Mouse (Mus musculus) liver, embryonic 16.5 days (tissue): ENCODE measurements around the gene Lix1l. TPM values are rescaled to one million over a fixed set of nuclear protein-coding genes. Genes with fewer than 3 reads are reported as not detected.

Experiments used
- ATAC-seq: fragments of 200-750 bp; cut with Nextera tagmentation; 2 replicates; pipeline ENCODE4 v1.8.0; 2017; ENCODE audit warnings: low read depth, mild to moderate bottlenecking, moderate number of reproducible peaks, moderate library complexity
- H3K27ac ChIP-seq: fragments of 300-500 bp; sonication (generic); 2 replicates; pipeline ENCODE4 v1.5.1; 2014; ENCODE audit warnings: mild to moderate bottlenecking, low read length
- H3K27me3 ChIP-seq: fragments of 300-500 bp; sonication (generic); 2 replicates; pipeline ENCODE4 v1.6.1; 2014; ENCODE audit warnings: low read depth, low read length, mixed read lengths; ENCODE audit not compliant: control insufficient read depth, insufficient read depth
- H3K36me3 ChIP-seq: fragments of 300-500 bp; sonication (generic); 2 replicates; pipeline ENCODE4 v1.6.1; 2014; ENCODE audit warnings: mild to moderate bottlenecking; ENCODE audit not compliant: control insufficient read depth, insufficient read depth
- H3K4me1 ChIP-seq: fragments of 300-500 bp; sonication (generic); 2 replicates; pipeline ENCODE4 v1.6.1; 2014; ENCODE audit warnings: low read depth, low read length, mixed read lengths; ENCODE audit not compliant: control insufficient read depth
- H3K4me2 ChIP-seq: fragments of 300-500 bp; sonication (generic); 2 replicates; pipeline ENCODE4 v1.6.1; 2014; ENCODE audit warnings: low read depth, low read length, mixed read lengths
- H3K4me3 ChIP-seq: fragments of 300-500 bp; sonication (generic); 2 replicates; pipeline ENCODE4 v1.5.1; 2014; ENCODE audit warnings: low read depth, mild to moderate bottlenecking, low read length
- H3K9ac ChIP-seq: fragments of 300-500 bp; sonication (generic); 2 replicates; pipeline ENCODE4 v1.6.1; 2014; ENCODE audit warnings: low read depth, low read length
- H3K9me3 ChIP-seq: fragments of 300-500 bp; sonication (generic); replicated peaks from 2 replicates; pipeline ENCODE4 v1.6.1; 2016; ENCODE audit warnings: low read length; ENCODE audit not compliant: control insufficient read depth
- WGBS: fragments of 180-500 bp; shearing (Covaris S2); extraction: QIAGEN DNeasy Blood & Tissue Kit; methylation state at CpG from one replicate; pipeline ENCODE4 v1.1.7; 2014; ENCODE audit not compliant: insufficient replicate concordance; 5-methylcytosine and 5-hydroxymethylcytosine counted together
- polyA plus RNA-seq: library from polyadenylated mRNA; unstranded; fragments of >200 nt; fragmentation: Nextera tagmentation; extraction: Ambion mirVana; gene quantifications from 2 replicates; pipeline ENCODE4 v1.2.1, GENCODE M21; 2015

Gene Lix1l
- 0.49 and 0.68 TPM in 2 replicates for polyA plus RNA-seq

DNA sequence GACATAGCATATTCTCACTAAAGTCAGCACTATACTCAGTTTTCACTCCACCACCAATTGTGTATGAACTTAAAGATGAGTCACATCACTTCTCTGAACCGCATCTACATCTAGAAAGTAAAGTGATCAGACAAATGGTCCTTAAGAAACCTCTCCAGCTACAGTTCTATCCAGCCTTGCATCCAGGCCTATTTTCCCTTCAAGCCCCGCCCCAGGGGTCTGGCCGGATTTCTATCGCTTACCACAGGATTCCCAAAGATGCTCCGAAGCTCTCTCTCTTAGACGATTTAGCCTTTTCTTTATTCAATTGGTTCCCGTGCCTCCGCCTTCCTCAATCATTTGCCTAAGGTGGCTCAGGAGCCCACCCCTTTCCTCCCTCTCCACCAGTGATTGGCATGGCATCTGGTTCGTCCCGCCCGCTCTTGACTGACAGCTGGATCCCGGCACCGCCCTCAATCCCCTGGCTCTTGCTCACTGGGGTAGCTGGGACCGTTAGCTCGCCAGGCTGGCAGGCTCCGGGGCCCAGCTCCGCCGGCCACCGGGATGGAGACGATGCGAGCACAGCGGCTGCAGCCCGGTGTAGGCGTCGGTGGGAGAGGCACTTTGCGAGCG, at the start of gene Lix1l:
Gene Lix1l, plus strand, starts transcription at position 511 of the 612 bp plus-strand sequence.
- under 1% methylated on average over 27 of the region's 27 CpGs for WGBS
- peaks cover 66% of the 10 kb centered on the region for H3K27me3 ChIP-seq

DNA sequence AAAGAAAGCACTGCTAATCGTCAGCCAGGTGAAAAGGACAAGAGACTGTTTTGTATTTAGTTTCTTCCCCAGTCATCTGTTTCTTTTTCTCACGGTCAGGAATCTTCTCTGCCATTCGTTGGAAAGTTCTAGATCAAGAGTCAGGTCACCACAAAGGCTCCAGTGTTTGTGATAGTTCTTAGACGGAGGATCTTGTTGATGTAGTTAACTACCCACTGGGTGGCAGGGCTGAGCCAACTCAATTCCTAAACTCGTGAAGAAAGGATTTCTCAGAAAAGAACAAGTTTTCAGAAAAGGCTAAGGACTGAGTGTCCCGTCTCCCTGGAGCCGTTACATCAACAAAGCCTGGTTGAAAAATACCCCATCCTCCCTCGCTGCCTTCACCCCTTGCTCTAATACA, 49.7 kb upstream of the Lix1l start:
- WGBS, result 8% methylated on average over 8 of the region's 8 CpGs
- Histone ChIP-seq H3K9ac (no peak overlapping the region), H3K9me3 (no peaks in the 10 kb centered on the region), H3K27me3 (no peaks in the 10 kb centered on the region), H3K4me3 (no peak overlapping the region), H3K27ac (no peak overlapping the region), H3K4me1 (peaks cover 4% of the 10 kb centered on the region), H3K36me3 (no peaks in the 10 kb centered on the region), H3K4me2 (no peak overlapping the region)
- no peak for ATAC-seq

More for the DNA sequence above, at the start of gene Lix1l:
- Histone ChIP-seq H3K36me3 (no peaks in the 10 kb centered on the region), H3K4me1 (peaks cover 22% of the 10 kb centered on the region), H3K9me3 (no peaks in the 10 kb centered on the region), H3K4me2 (peak within 1 kb of the TSS; percentile 87), H3K4me3 (peak within 1 kb of the TSS; percentile 68), H3K9ac (peak within 1 kb of the TSS; percentile 52), H3K27ac (peak within 1 kb of the TSS; percentile 40)
- peak; percentile 95 for ATAC-seq

- Histone ChIP-seq H3K27me3 (no peaks in the 10 kb centered on the region), H3K4me3 (no peak overlapping the region), H3K9ac (no peak overlapping the region), H3K4me2 (no peak overlapping the region), H3K27ac (no peak overlapping the region), H3K36me3 (no peaks in the 10 kb centered on the region), H3K4me1 (peaks cover 9% of the 10 kb centered on the region), H3K9me3 (no peaks in the 10 kb centered on the region)
- no peak for ATAC-seq
- WGBS, result 51% methylated on average over 7 of the region's 7 CpGs
These were observed 49.1 kb upstream of the Lix1l start for GRCm38 (mm10) chr3:96551890-96552289.

DNA sequence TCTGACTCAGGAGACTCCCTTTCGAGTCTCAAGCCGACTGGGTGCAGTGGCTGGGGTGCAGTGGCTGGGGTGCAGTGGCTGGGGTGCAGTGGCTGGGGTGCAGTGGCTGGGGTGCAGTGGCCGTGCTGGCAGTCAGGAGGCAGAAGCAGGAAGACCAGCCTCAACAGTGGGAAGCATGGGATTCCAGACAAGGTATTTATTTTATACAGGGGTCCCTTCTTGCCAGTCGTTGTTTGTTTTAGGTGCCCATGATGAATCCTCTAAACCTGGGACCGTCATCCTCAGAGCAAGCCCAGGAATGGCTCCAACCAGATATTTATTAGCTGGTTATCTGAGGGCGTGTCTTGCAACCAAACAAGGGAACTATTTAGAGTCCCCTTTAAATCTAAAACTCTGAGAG, 47.3 kb upstream of the Lix1l start:
- Histone ChIP-seq H3K4me1 (peaks cover 12% of the 10 kb centered on the region), H3K9ac (no peak overlapping the region), H3K4me3 (no peak overlapping the region), H3K4me2 (no peak overlapping the region), H3K9me3 (no peaks in the 10 kb centered on the region), H3K36me3 (no peaks in the 10 kb centered on the region), H3K27ac (no peak overlapping the region), H3K27me3 (no peaks in the 10 kb centered on the region)
- ATAC-seq, result no peak
- 42% methylated on average over 6 of the region's 6 CpGs for WGBS

- H3K36me3 ChIP-seq, result no peaks in the 10 kb centered on the region
- no peak overlapping the region for H3K4me2 ChIP-seq
- H3K9ac ChIP-seq, result no peak overlapping the region
- H3K4me3 ChIP-seq, result no peak overlapping the region
- no peaks in the 10 kb centered on the region for H3K27me3 ChIP-seq
- 68% methylated on average over 6 of the region's 6 CpGs for WGBS
- no peak overlapping the region for H3K27ac ChIP-seq
- no peaks in the 10 kb centered on the region for H3K9me3 ChIP-seq
- no peak for ATAC-seq
- peaks cover 12% of the 10 kb centered on the region for H3K4me1 ChIP-seq
These were observed 46.7 kb upstream of the Lix1l start for GRCm38 (mm10) chr3:96554251-96554650.

GRCm38 (mm10) chr3:96555041-96555596, 45.8 kb upstream of the Lix1l start:
- Histone ChIP-seq H3K9me3 (no peaks in the 10 kb centered on the region), H3K36me3 (peaks cover 7% of the 10 kb centered on the region), H3K9ac (no peak overlapping the region), H3K4me2 (no peak overlapping the region), H3K4me3 (no peak overlapping the region), H3K27me3 (no peaks in the 10 kb centered on the region), H3K4me1 (peaks cover 20% of the 10 kb centered on the region), H3K27ac (peak overlapping the region; percentile 62)
- ATAC-seq, result peak; percentile 11
- WGBS, result 71% methylated on average over 12 of the region's 12 CpGs

DNA sequence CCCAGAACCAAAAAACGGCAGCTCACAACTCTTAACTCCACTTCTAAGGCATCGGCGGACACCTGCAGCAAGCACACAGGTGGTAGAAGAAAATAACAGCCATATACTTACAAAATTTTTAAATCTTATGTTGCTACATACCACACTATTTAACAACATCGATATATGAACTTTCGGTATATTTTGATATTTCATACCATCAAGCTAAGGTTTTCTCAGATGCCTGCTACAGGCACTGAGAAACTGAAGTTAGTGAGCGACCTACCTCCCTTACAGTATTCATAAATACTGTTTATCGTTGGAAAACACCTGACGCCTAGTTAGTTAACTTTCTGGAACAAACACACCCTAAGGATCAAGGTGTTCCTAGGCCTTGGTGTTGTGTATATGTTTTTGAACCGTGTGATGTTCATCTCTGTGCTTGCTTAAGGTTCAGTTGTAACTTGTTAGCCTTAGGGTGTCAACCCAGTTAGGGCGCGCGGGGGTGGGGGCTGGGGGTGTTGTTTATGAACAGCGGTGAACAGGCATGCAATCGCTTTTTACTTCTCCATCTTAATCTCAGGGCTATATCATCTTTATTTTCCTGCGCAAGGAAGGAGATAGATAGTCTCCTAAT, 44.8 kb upstream of the Lix1l start:
- Histone ChIP-seq H3K4me2 (peak overlapping the region; percentile 95), H3K4me1 (peaks cover 26% of the 10 kb centered on the region), H3K4me3 (peak overlapping the region; percentile 66), H3K9ac (no peak overlapping the region; the same call in 1 of the 2 replicates), H3K36me3 (peaks cover 17% of the 10 kb centered on the region), H3K27me3 (no peaks in the 10 kb centered on the region), H3K9me3 (no peaks in the 10 kb centered on the region), H3K27ac (no peak overlapping the region)
- no peak for ATAC-seq
- WGBS, result 58% methylated on average over 15 of the region's 15 CpGs

DNA sequence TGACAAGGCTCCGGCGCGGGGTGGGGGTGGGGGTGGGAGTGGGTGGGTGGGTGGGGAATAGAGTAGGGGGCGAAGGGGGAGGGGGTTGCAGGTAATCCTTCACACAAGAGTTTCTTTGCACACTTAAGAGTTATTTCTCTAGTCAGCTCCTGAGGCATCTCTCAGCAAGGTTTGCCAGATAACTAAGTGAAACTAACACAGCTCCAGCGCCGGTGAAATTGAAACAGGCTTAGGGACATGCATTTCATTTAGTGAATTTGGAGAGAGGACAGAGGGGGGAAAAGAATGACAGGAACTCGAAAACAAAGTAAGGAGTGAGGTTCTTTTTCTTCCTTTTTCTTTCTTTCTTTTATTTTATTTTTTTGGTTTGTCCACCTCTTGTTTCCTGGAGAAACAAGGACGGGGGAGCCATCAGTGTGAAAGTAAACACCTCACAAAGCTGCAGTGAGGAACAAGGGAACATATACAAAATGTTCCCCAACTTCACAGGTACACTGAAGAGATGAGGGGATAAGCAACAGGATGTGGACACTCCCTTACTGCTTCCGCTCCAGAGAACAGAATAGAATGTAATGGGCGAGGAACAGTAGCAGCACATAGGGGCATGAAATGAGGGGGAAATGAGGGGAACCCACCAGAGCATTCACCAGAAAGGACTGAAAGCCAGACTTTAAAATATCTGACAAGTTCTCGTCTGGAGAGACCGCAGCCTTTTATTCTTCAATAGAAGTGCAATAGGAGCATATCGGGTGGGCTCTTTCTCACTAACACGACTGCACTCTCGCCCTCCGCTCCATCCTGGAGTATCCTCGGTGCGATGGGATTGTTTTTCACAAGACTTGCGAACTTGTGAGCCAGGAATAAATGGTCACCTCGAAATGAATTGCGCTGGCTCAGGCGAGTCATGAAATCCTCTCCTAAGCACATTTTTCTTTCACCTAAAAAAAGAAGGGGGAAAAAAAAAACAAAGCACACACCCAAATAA, 44.0 kb upstream of the Lix1l start:
- Histone ChIP-seq H3K27me3 (no peaks in the 10 kb centered on the region), H3K4me2 (peak overlapping the region; percentile 95), H3K9me3 (no peaks in the 10 kb centered on the region), H3K4me3 (peak overlapping the region; percentile 66), H3K27ac (peak overlapping the region; percentile 78), H3K4me1 (peaks cover 30% of the 10 kb centered on the region), H3K36me3 (peaks cover 21% of the 10 kb centered on the region), H3K9ac (peak overlapping the region; percentile 81)
- 2% methylated on average over 22 of the region's 22 CpGs for WGBS
- no peak for ATAC-seq
